Mouse (Mus musculus): ENCODE data around the gene P2ry6. TPM values are rescaled to one million over a fixed set of nuclear protein-coding genes. Genes with fewer than 3 reads are reported as not detected.

Gene P2ry6
- polyA plus RNA-seq, 1 experiment from 2014 or later: 2.7 TPM

GRCm38 (mm10) chr7:100968376-100968775, 6.1 kb downstream of the P2ry6 start:
- no peak for ATAC-seq
- H3K9ac ChIP-seq (ENCODE audit: low read depth, low read length): no peak overlapping the region
- no peaks in the 10 kb centered on the region for H3K4me1 ChIP-seq (ENCODE audit: control insufficient read depth, insufficient read depth, low read depth, low read length)
- no peak overlapping the region for H3K4me2 ChIP-seq (ENCODE audit: low read length)
- H3K9me3 ChIP-seq (ENCODE audit: control insufficient read depth, low read length): no peaks in the 10 kb centered on the region
- H3K4me3 ChIP-seq (ENCODE audit: low read length): no peak overlapping the region
- H3K27ac ChIP-seq (ENCODE audit: low read depth, low read length): no peak overlapping the region
- H3K27me3 ChIP-seq (replicated peaks; ENCODE audit: control insufficient read depth, insufficient read depth, low read length): peaks cover 2% of the 10 kb centered on the region
- H3K36me3 ChIP-seq (ENCODE audit: control insufficient read depth, insufficient read depth, low read length): no peaks in the 10 kb centered on the region
- 83% methylated on average over 6 of the region's 6 CpGs for WGBS

GRCm38 (mm10) chr7:100967850-100968249, 6.6 kb downstream of the P2ry6 start:
- H3K9ac ChIP-seq (ENCODE audit: low read depth, low read length): no peak overlapping the region
- H3K9me3 ChIP-seq (ENCODE audit: control insufficient read depth, low read length): no peaks in the 10 kb centered on the region
- H3K27me3 ChIP-seq (replicated peaks; ENCODE audit: control insufficient read depth, insufficient read depth, low read length): no peaks in the 10 kb centered on the region
- H3K27ac ChIP-seq (ENCODE audit: low read depth, low read length): no peak overlapping the region
- no peaks in the 10 kb centered on the region for H3K4me1 ChIP-seq (ENCODE audit: control insufficient read depth, insufficient read depth, low read depth, low read length)
- WGBS: 84% methylated on average over 9 of the region's 9 CpGs
- no peak overlapping the region for H3K4me2 ChIP-seq (ENCODE audit: low read length)
- no peak overlapping the region for H3K4me3 ChIP-seq (ENCODE audit: low read length)
- no peaks in the 10 kb centered on the region for H3K36me3 ChIP-seq (ENCODE audit: control insufficient read depth, insufficient read depth, low read length)
- ATAC-seq: no peak

- Histone ChIP-seq H3K4me3 (ENCODE audit: low read length) (no peak overlapping the region), H3K27ac (ENCODE audit: low read depth, low read length) (no peak overlapping the region), H3K4me2 (ENCODE audit: low read length) (no peak overlapping the region), H3K36me3 (ENCODE audit: control insufficient read depth, insufficient read depth, low read length) (no peaks in the 10 kb centered on the region), H3K9me3 (ENCODE audit: control insufficient read depth, low read length) (no peaks in the 10 kb centered on the region), H3K9ac (ENCODE audit: low read depth, low read length) (no peak overlapping the region), H3K27me3 (replicated peaks; ENCODE audit: control insufficient read depth, insufficient read depth, low read length) (no peaks in the 10 kb centered on the region), H3K4me1 (ENCODE audit: control insufficient read depth, insufficient read depth, low read depth, low read length) (no peaks in the 10 kb centered on the region)
- ATAC-seq: no peak
- WGBS: 91% methylated on average over 7 of the region's 7 CpGs
Observed at GRCm38 (mm10) chr7:100966014-100966413, 8.4 kb downstream of the P2ry6 start.

GRCm38 (mm10) chr7:100965079-100965478, 9.4 kb downstream of the P2ry6 start:
- Histone ChIP-seq H3K4me2 (ENCODE audit: low read length) (no peak overlapping the region), H3K9ac (ENCODE audit: low read depth, low read length) (no peak overlapping the region), H3K36me3 (ENCODE audit: control insufficient read depth, insufficient read depth, low read length) (no peaks in the 10 kb centered on the region), H3K27me3 (replicated peaks; ENCODE audit: control insufficient read depth, insufficient read depth, low read length) (no peaks in the 10 kb centered on the region), H3K27ac (ENCODE audit: low read depth, low read length) (no peak overlapping the region), H3K4me1 (ENCODE audit: control insufficient read depth, insufficient read depth, low read depth, low read length) (no peaks in the 10 kb centered on the region), H3K9me3 (ENCODE audit: control insufficient read depth, low read length) (no peaks in the 10 kb centered on the region), H3K4me3 (ENCODE audit: low read length) (no peak overlapping the region)
- peak; percentile 65 for ATAC-seq
- WGBS: 15% methylated on average over 4 of the region's 4 CpGs

GRCm38 (mm10) chr7:100964242-100964641, 10.2 kb downstream of the P2ry6 start:
- no peak for ATAC-seq

GRCm38 (mm10) chr7:100963381-100963780, 11.1 kb downstream of the P2ry6 start:
- WGBS: 66% methylated on average over 8 of the region's 8 CpGs

More at GRCm38 (mm10) chr7:100964242-100964641, 10.2 kb downstream of the P2ry6 start:
- no peaks in the 10 kb centered on the region for H3K4me1 ChIP-seq (ENCODE audit: control insufficient read depth, insufficient read depth, low read depth, low read length)
- H3K27me3 ChIP-seq (replicated peaks; ENCODE audit: control insufficient read depth, insufficient read depth, low read length): no peaks in the 10 kb centered on the region
- H3K27ac ChIP-seq (ENCODE audit: low read depth, low read length): no peak overlapping the region
- H3K4me3 ChIP-seq (ENCODE audit: low read length): no peak overlapping the region
- no peak overlapping the region for H3K9ac ChIP-seq (ENCODE audit: low read depth, low read length)
- H3K9me3 ChIP-seq (ENCODE audit: control insufficient read depth, low read length): no peaks in the 10 kb centered on the region
- WGBS: 89% methylated on average over 6 of the region's 6 CpGs
- H3K36me3 ChIP-seq (ENCODE audit: control insufficient read depth, insufficient read depth, low read length): no peaks in the 10 kb centered on the region
- no peak overlapping the region for H3K4me2 ChIP-seq (ENCODE audit: low read length)

GRCm38 (mm10) chr7:100961146-100961545, 13.3 kb downstream of the P2ry6 start:
- Histone ChIP-seq H3K27ac (ENCODE audit: low read depth, low read length) (no peak overlapping the region), H3K9ac (ENCODE audit: low read depth, low read length) (no peak overlapping the region), H3K4me2 (ENCODE audit: low read length) (no peak overlapping the region), H3K9me3 (ENCODE audit: control insufficient read depth, low read length) (0 out of 2 replicates have a peak, but pooled peaks cover 4% of the 10 kb centered on the region), H3K36me3 (ENCODE audit: control insufficient read depth, insufficient read depth, low read length) (no peaks in the 10 kb centered on the region), H3K4me1 (ENCODE audit: control insufficient read depth, insufficient read depth, low read depth, low read length) (no peaks in the 10 kb centered on the region), H3K27me3 (replicated peaks; ENCODE audit: control insufficient read depth, insufficient read depth, low read length) (no peaks in the 10 kb centered on the region), H3K4me3 (ENCODE audit: low read length) (no peak overlapping the region)
- no peak for ATAC-seq
- WGBS: 78% methylated on average over 7 of the region's 7 CpGs

More at GRCm38 (mm10) chr7:100963381-100963780, 11.1 kb downstream of the P2ry6 start:
- H3K27ac ChIP-seq (ENCODE audit: low read depth, low read length): no peak overlapping the region
- H3K4me1 ChIP-seq (ENCODE audit: control insufficient read depth, insufficient read depth, low read depth, low read length): no peaks in the 10 kb centered on the region
- H3K9me3 ChIP-seq (ENCODE audit: control insufficient read depth, low read length): 0 out of 2 replicates have a peak, but pooled peaks cover 3% of the 10 kb centered on the region
- H3K9ac ChIP-seq (ENCODE audit: low read depth, low read length): no peak overlapping the region
- ATAC-seq: no peak
- H3K36me3 ChIP-seq (ENCODE audit: control insufficient read depth, insufficient read depth, low read length): no peaks in the 10 kb centered on the region
- H3K27me3 ChIP-seq (replicated peaks; ENCODE audit: control insufficient read depth, insufficient read depth, low read length): no peaks in the 10 kb centered on the region
- H3K4me3 ChIP-seq (ENCODE audit: low read length): no peak overlapping the region
- no peak overlapping the region for H3K4me2 ChIP-seq (ENCODE audit: low read length)

- Histone ChIP-seq H3K9me3 (ENCODE audit: control insufficient read depth, low read length) (0 out of 2 replicates have a peak, but pooled peaks cover 4% of the 10 kb centered on the region), H3K4me3 (ENCODE audit: low read length) (no peak overlapping the region), H3K36me3 (ENCODE audit: control insufficient read depth, insufficient read depth, low read length) (no peaks in the 10 kb centered on the region), H3K27me3 (replicated peaks; ENCODE audit: control insufficient read depth, insufficient read depth, low read length) (no peaks in the 10 kb centered on the region), H3K4me2 (ENCODE audit: low read length) (no peak overlapping the region), H3K9ac (ENCODE audit: low read depth, low read length) (no peak overlapping the region), H3K4me1 (ENCODE audit: control insufficient read depth, insufficient read depth, low read depth, low read length) (no peaks in the 10 kb centered on the region), H3K27ac (ENCODE audit: low read depth, low read length) (no peak overlapping the region)
- WGBS: 78% methylated on average over 2 of the region's 2 CpGs
- no peak for ATAC-seq
Observed at GRCm38 (mm10) chr7:100960462-100960861, 14.0 kb downstream of the P2ry6 start.

GRCm38 (mm10) chr7:100958426-100958825, 16.0 kb downstream of the P2ry6 start:
- no peak overlapping the region for H3K9ac ChIP-seq (ENCODE audit: low read depth, low read length)
- WGBS: 97% methylated on average over 2 of the region's 2 CpGs
- H3K9me3 ChIP-seq (ENCODE audit: control insufficient read depth, low read length): 0 out of 2 replicates have a peak, but pooled peaks cover 4% of the 10 kb centered on the region
- no peak overlapping the region for H3K27ac ChIP-seq (ENCODE audit: low read depth, low read length)
- H3K27me3 ChIP-seq (replicated peaks; ENCODE audit: control insufficient read depth, insufficient read depth, low read length): no peaks in the 10 kb centered on the region
- no peaks in the 10 kb centered on the region for H3K36me3 ChIP-seq (ENCODE audit: control insufficient read depth, insufficient read depth, low read length)
- H3K4me3 ChIP-seq (ENCODE audit: low read length): no peak overlapping the region
- no peaks in the 10 kb centered on the region for H3K4me1 ChIP-seq (ENCODE audit: control insufficient read depth, insufficient read depth, low read depth, low read length)
- no peak overlapping the region for H3K4me2 ChIP-seq (ENCODE audit: low read length)
- no peak for ATAC-seq

- no peaks in the 10 kb centered on the region for H3K27me3 ChIP-seq (replicated peaks; ENCODE audit: control insufficient read depth, insufficient read depth, low read length)
- H3K4me3 ChIP-seq (ENCODE audit: low read length): no peak overlapping the region
- WGBS: 80% methylated on average over 7 of the region's 7 CpGs
- H3K4me2 ChIP-seq (ENCODE audit: low read length): no peak overlapping the region
- H3K9me3 ChIP-seq (ENCODE audit: control insufficient read depth, low read length): no peaks in the 10 kb centered on the region
- no peak overlapping the region for H3K9ac ChIP-seq (ENCODE audit: low read depth, low read length)
- H3K36me3 ChIP-seq (ENCODE audit: control insufficient read depth, insufficient read depth, low read length): no peaks in the 10 kb centered on the region
- H3K4me1 ChIP-seq (ENCODE audit: control insufficient read depth, insufficient read depth, low read depth, low read length): no peaks in the 10 kb centered on the region
- no peak for ATAC-seq
- H3K27ac ChIP-seq (ENCODE audit: low read depth, low read length): no peak overlapping the region
Observed at GRCm38 (mm10) chr7:100952686-100953085, 21.8 kb downstream of the P2ry6 start.
